Mouse (Mus musculus) forebrain, embryonic 10.5 days (tissue): ENCODE measurements around the gene Asb9. TPM values are rescaled to one million over a fixed set of nuclear protein-coding genes. Genes with fewer than 3 reads are reported as not detected.

Experiments
- polyA plus RNA-seq: library from polyadenylated mRNA; unstranded; fragments of >200 nt; fragmentation: Nextera tagmentation; extraction: Ambion mirVana; gene quantifications from 2 replicates; pipeline ENCODE4 v1.2.1, GENCODE M21; 2016

Asb9 gene
- polyA plus RNA-seq, 1 experiment from 2014 or later: 0.53 TPM

Other genes starting within 250 kb of the Asb9 start
- 0.10 TPM in 2 replicates for gene Bmx, start 248.1 kb upstream of the Asb9 start, polyA plus RNA-seq
- 16.3 and 16.9 TPM in 2 replicates for gene Pir, start 237.0 kb upstream of the Asb9 start, polyA plus RNA-seq
- gene Vegfd, start 132.9 kb upstream of the Asb9 start, polyA plus RNA-seq: 1.2 and 1.3 TPM in 2 replicates
- gene Piga, start 86.5 kb upstream of the Asb9 start, polyA plus RNA-seq: 20.9 and 22.4 TPM in 2 replicates
- gene Asb11, start 69.3 kb upstream of the Asb9 start, polyA plus RNA-seq: not detected in 2 replicates